Mouse (Mus musculus) adrenal gland, adult 8-10 months (tissue): Measurements from ENCODE around the gene Gfra1. TPM values are rescaled to one million over a fixed set of nuclear protein-coding genes. Genes with fewer than 3 reads are reported as not detected.
A peak's percentile ranks its signal among the peaks of the same experiment; 100 is the strongest.

Source experiments
- DNase-seq: peaks from one replicate; pipeline ENCODE4 v3.0.0; 2022
- total RNA-seq, 4 experiments: library from RNA; stranded (reverse); gene quantifications; 2 replicates each; pipeline ENCODE4 v1.2.4; 2022

Gfra1 gene
- total RNA-seq, 4 experiments from 2014 or later = 1.1 to 5.7 (median 3.3) TPM

DNA sequence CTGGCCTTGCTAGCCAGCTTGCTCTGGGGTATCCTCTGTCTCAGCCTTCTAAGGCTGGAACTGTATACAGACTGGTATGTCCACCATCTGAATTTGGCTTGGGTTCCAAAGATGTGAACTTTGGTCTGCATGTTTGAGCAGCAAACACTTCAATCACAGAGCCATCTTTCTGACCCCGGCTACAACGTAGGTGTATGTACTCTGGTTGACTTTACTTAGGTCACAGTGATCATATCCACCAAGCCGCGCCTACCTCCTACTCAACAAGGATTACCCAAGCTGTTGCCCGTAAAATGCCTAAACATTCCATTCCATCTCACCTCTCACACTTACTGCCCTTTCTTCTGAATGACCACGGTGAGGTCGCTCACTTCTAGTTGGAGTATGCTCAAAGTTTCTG is 14.5 kb downstream of the Gfra1 start:
- DNase-seq = no peak

DNA sequence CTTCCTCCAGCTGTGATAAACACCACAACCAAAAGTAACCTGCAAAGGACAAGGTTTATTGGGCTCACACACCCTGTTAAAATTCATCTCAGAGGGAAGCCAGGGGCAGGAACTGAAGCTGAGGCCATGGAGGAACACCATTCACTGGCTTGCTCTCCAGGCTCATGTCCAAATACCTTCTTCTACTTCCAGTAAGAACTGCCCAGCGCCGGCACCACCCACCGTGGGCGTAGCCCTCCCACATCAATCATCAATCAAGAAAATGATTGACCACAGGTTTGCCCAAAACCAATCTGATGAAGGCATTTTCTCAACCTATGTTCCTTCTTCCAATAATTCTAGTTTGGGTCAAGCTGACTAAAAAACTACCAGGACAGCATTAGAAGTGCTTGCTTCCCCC is 16.9 kb downstream of the Gfra1 start:
- no peak for DNase-seq

DNA sequence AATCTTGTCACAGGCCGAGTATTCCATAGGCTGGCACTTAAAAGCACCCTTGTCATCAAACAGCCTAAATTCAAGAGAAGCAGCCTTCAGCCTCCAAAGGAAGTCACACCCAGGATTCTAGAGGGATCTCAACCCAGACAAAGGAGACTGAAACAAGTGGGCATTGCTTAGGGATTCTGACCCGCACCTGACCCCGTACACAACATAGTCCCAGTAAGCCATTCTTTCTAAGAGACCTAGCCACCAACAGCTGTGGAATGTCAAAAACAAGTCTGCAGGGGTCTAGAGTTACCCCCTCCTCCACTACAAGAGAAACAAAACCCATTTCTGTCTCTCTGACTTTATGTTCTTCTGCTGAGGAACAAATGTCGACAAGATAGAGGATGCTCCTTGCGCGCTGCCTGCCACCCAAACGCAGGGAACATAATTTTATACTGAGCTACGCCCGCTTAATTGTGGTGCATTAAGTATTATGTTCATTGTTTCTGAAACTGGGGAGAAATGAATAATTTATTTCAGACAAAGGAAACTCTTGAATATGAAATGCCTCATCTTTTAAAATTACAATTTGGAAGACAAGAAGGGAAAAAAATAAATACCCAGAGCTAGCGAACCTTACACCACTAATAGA is 18.2 kb downstream of the Gfra1 start:
- DNase-seq = no peak

- no peak for DNase-seq
Measured at GRCm38 (mm10) chr19:58436874-58437273, 18.8 kb downstream of the Gfra1 start.

- no peak for DNase-seq
Measured at GRCm38 (mm10) chr19:58435877-58436276, 19.8 kb downstream of the Gfra1 start.

GRCm38 (mm10) chr19:58432840-58433239 is 22.9 kb downstream of the Gfra1 start:
- DNase-seq = no peak

DNA sequence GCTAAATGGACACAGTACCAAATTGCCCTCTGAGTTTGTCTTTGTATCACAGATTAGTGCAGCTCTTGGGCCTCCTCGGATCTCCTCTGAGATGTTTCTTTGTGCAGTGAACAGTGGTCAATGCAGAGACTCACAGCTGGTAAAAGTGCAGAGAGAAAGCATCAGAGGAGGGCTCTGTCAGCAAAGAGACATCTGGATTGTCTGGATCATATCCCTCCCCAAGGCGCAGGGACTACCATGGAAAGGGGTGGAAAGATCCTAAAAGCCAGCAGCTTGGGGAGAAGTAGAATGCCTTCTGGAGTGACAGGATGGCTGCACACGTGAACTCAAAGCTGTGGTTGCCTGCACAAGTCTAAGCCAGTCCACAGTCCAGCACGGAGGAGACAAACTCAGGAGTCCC is 27.2 kb downstream of the Gfra1 start:
- DNase-seq = no peak

GRCm38 (mm10) chr19:58427348-58427747 is 28.4 kb downstream of the Gfra1 start:
- no peak for DNase-seq

- no peak for DNase-seq
Measured at GRCm38 (mm10) chr19:58424928-58425327, 30.8 kb downstream of the Gfra1 start.

- no peak for DNase-seq
Measured at GRCm38 (mm10) chr19:58424179-58424578, 31.5 kb downstream of the Gfra1 start.

- no peak for DNase-seq
Measured at GRCm38 (mm10) chr19:58422916-58423493, 32.7 kb downstream of the Gfra1 start.

- DNase-seq = no peak
Measured at GRCm38 (mm10) chr19:58419685-58420084, 36.0 kb downstream of the Gfra1 start.

- DNase-seq = no peak
Measured at GRCm38 (mm10) chr19:58419278-58419677, 36.4 kb downstream of the Gfra1 start.

DNA sequence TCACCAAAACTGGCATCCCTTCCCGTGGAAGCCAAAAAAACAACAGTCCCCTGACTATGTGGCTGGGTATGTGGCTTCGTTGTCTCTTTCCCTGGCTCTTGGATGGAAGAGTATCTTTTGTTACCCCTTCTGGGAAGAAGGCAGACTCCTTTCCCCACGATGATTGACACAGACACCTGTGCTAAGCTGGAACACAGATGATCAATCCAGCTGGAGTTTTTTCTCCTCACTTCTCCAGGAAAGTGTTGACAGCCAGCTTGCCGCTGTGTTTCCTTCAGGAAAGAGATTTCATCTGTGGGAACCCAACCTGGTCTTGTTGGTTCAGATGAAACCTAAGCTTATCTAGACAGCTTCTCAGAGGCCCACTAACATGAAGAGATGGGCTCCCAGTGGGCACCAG is 40.5 kb downstream of the Gfra1 start:
- no peak for DNase-seq

GRCm38 (mm10) chr19:58414733-58415132 is 41.0 kb downstream of the Gfra1 start:
- no peak for DNase-seq

DNA sequence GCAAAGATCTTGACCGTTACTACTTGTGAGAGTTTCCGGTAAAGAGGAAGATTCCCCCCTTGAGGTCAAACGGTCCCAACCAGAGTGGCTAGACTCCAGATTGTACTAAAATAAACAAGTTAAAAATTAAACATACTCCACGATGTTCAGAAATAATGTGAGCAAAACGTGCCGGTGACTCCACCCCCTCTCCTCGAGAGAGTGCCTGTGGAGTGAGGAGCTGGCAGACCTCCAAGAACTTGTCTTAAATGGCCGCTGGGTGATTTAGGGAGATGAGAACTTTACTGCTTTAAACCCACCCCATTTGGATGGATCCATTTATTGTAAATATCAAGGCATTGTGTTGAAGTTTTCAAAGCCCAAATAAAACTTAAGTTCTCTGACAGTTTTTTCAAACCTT is 42.4 kb downstream of the Gfra1 start:
- peak; percentile 4 for DNase-seq

- DNase-seq = no peak
Measured at GRCm38 (mm10) chr19:58412811-58413210, 42.9 kb downstream of the Gfra1 start.

- no peak for DNase-seq
Measured at GRCm38 (mm10) chr19:58406726-58407125, 49.0 kb downstream of the Gfra1 start.

DNA sequence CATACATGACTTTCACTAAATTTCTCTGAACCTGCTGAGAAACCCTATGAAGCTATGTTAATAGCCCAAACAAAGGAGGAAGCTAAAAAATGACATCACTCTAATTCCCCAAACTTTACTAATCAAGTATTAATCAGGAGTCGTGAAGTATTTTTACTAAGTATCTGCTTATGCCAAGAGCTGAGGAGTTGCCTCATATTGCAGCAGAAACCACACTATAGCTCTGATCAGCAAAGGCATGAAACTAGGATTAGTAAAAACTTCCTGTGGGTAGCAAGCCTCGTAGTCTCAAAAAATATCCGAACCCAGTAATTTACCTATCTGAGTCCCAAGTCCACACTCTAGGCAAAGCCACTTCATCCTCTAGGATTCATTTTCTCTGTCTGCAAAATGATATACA is 55.5 kb downstream of the Gfra1 start:
- DNase-seq = no peak

DNA sequence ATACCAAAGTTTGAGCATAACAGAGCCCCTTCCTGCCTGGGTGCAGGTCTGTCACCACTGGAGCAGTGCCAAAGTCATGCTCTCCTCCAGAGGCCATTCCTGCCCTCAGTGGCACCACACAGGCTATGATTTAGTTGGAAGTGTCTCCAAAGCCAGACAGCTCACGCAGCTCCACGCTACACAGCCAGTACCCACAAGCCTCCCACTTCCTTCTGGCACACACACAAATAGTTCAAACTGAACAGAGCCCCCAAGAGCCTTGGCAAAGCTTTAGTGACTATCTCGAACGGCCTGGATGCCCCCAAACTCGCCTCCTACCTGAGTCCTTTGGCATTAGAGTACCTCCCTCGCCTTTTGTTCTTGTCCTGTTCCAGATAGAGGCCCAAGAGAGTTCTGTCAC is 56.5 kb downstream of the Gfra1 start:
- DNase-seq = no peak

DNA sequence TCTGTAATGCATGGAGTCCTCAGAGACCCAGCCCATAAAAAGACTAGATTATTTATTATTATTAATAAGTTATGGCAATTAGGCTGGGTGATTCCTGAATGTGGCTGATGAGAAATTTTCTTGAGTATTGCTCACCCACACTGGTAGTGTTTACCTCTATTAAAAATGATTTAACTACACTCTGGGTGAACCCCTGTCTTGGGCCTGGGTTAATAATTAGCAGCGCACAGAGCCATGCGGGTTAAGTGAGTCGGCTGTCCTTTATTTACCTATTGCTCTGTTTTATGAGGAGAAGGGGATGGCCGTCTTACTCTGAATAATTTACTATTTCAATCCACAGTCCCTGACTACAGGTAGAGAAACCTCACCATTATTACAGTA is 59.1 kb downstream of the Gfra1 start:
- no peak for DNase-seq

- no peak for DNase-seq
Measured at GRCm38 (mm10) chr19:58395785-58396603, 59.7 kb downstream of the Gfra1 start.

DNA sequence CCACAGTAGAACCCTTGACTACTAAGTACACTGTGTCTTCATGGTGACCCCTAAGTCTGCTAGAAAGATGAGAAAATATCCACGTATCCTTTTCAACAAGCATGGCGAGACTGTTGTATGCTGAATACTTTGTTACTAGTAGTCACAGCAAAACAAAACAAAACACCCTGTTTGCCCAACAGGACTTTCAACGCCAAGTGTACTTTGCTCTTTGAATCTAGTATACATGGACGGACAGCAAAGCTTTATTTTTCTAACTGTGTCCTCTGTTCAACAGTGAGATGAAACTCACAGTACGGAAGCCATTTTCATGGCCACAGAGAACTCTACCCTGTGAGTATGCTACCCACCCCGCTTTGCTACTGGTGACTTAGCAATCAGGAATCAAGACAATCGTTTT is 62.6 kb downstream of the Gfra1 start:
- no peak for DNase-seq

- DNase-seq = no peak
Measured at GRCm38 (mm10) chr19:58391796-58392195, 63.9 kb downstream of the Gfra1 start.
